ENCODE assay signal across 9 mouse cellular contexts in genomic region chr6:129517752-129518408, GRCm38 (mm10). TPM values are rescaled to one million over a fixed set of nuclear protein-coding genes. Genes with fewer than 3 reads are reported as not detected.
DNase-seq lines count a peak whose midpoint lies in the region; ATAC-seq lines count a peak whose summit lies in the region.
"Had no signal": no experiment of that assay in that cellular context is flagged by ENCODE, and none has a peak within 500 bp of the region (broad histone marks: within the 10 kb centered on the region; RNA-seq: fewer than 3 reads in every experiment).

No protein-coding gene starts in this region.

- no peak overlapping the region for H3K9ac ChIP-seq in embryonic facial prominence, embryonic 11.5 days (replicated peaks; ENCODE audit: low read length)
- no peak overlapping the region for H3K9ac ChIP-seq in hindbrain, embryonic 13.5 days
- no peak overlapping the region for H3K9ac ChIP-seq in liver, embryonic 12.5 days
- H3K9ac ChIP-seq in neural tube, embryonic 14.5 days (replicated peaks; ENCODE audit: low read depth, low read length) = no peak overlapping the region

- peak; percentile 60 for DNase-seq in embryonic facial prominence, embryonic 11.5 days (ENCODE audit: low spot score)
- DNase-seq in embryonic facial prominence, embryonic 10.5 days (ENCODE audit: low spot score) = no peak
- peak; percentile 24 for DNase-seq in urinary bladder, postnatal 14 days (ENCODE audit: low spot score)
- no peak for DNase-seq in urinary bladder, postnatal 25 days (ENCODE audit: low spot score)
- no peak for DNase-seq in gastrocnemius, adult 8-10 months (ENCODE audit: low spot score in 2 of 2)

- H3K27me3 ChIP-seq in embryonic facial prominence, embryonic 11.5 days (ENCODE audit: control insufficient read depth, insufficient read depth, low read length) = no peaks in the 10 kb centered on the region
- no peaks in the 10 kb centered on the region for H3K27me3 ChIP-seq in embryonic facial prominence, embryonic 10.5 days (replicated peaks; ENCODE audit: low read depth, poor library complexity, severe bottlenecking)
- no peaks in the 10 kb centered on the region for H3K27me3 ChIP-seq in hindbrain, embryonic 13.5 days
- H3K27me3 ChIP-seq in liver, embryonic 12.5 days (replicated peaks) = no peaks in the 10 kb centered on the region
- no peaks in the 10 kb centered on the region for H3K27me3 ChIP-seq in neural tube, embryonic 14.5 days (ENCODE audit: control insufficient read depth, insufficient read depth, low read length)

- ATAC-seq in embryonic facial prominence, embryonic 11.5 days (replicated peaks; ENCODE audit: insufficient number of reproducible peaks, low FRiP score, low TSS enrichment, low read depth) = peak; percentile 82
- ATAC-seq in hindbrain, embryonic 13.5 days (ENCODE audit: low FRiP score) = peak; percentile 88
- peak; percentile 68; the same call in 1 of the 2 replicates for ATAC-seq in liver, embryonic 12.5 days
- ATAC-seq in neural tube, embryonic 14.5 days (ENCODE audit: low read depth) = peak; percentile 95

- no peaks in the 10 kb centered on the region for H3K36me3 ChIP-seq in embryonic facial prominence, embryonic 11.5 days (replicated peaks; ENCODE audit: control insufficient read depth, insufficient read depth, low read depth, low read length)
- no peaks in the 10 kb centered on the region for H3K36me3 ChIP-seq in embryonic facial prominence, embryonic 10.5 days (replicated peaks)
- no peaks in the 10 kb centered on the region for H3K36me3 ChIP-seq in hindbrain, embryonic 13.5 days
- H3K36me3 ChIP-seq in liver, embryonic 12.5 days = no peaks in the 10 kb centered on the region
- H3K36me3 ChIP-seq in neural tube, embryonic 14.5 days (ENCODE audit: control insufficient read depth, insufficient read depth, low read length) = no peaks in the 10 kb centered on the region

- no peak overlapping the region for H3K4me3 ChIP-seq in embryonic facial prominence, embryonic 11.5 days (ENCODE audit: low read depth, low read length)
- no peak overlapping the region for H3K4me3 ChIP-seq in embryonic facial prominence, embryonic 10.5 days
- no peak overlapping the region for H3K4me3 ChIP-seq in hindbrain, embryonic 13.5 days
- no peak overlapping the region for H3K4me3 ChIP-seq in liver, embryonic 12.5 days
- no peak overlapping the region for H3K4me3 ChIP-seq in neural tube, embryonic 14.5 days (ENCODE audit: low read depth, low read length)

- H3K27ac ChIP-seq in embryonic facial prominence, embryonic 11.5 days (replicated peaks; ENCODE audit: low read depth, low read length) = no peak overlapping the region
- no peak overlapping the region for H3K27ac ChIP-seq in embryonic facial prominence, embryonic 10.5 days (replicated peaks)
- no peak overlapping the region for H3K27ac ChIP-seq in hindbrain, embryonic 13.5 days
- no peak overlapping the region for H3K27ac ChIP-seq in liver, embryonic 12.5 days
- no peak overlapping the region for H3K27ac ChIP-seq in neural tube, embryonic 14.5 days (ENCODE audit: low read depth, low read length)

- H3K4me1 ChIP-seq in embryonic facial prominence, embryonic 11.5 days (ENCODE audit: control insufficient read depth, insufficient read depth, low read length) = no peaks in the 10 kb centered on the region
- no peaks in the 10 kb centered on the region for H3K4me1 ChIP-seq in embryonic facial prominence, embryonic 10.5 days
- H3K4me1 ChIP-seq in hindbrain, embryonic 13.5 days (replicated peaks) = no peaks in the 10 kb centered on the region
- H3K4me1 ChIP-seq in liver, embryonic 12.5 days = no peaks in the 10 kb centered on the region
- no peaks in the 10 kb centered on the region for H3K4me1 ChIP-seq in neural tube, embryonic 14.5 days (ENCODE audit: control insufficient read depth, insufficient read depth, low read length)

- no peak overlapping the region for H3K4me2 ChIP-seq in embryonic facial prominence, embryonic 11.5 days (ENCODE audit: low read depth, low read length)
- H3K4me2 ChIP-seq in hindbrain, embryonic 13.5 days = no peak overlapping the region
- no peak overlapping the region for H3K4me2 ChIP-seq in liver, embryonic 12.5 days
- H3K4me2 ChIP-seq in neural tube, embryonic 14.5 days (ENCODE audit: low read depth, low read length) = no peak overlapping the region

- no peaks in the 10 kb centered on the region for H3K9me3 ChIP-seq in embryonic facial prominence, embryonic 11.5 days (replicated peaks; ENCODE audit: control insufficient read depth, low read length)
- no peaks in the 10 kb centered on the region for H3K9me3 ChIP-seq in embryonic facial prominence, embryonic 10.5 days
- H3K9me3 ChIP-seq in hindbrain, embryonic 13.5 days = no peaks in the 10 kb centered on the region
- no peaks in the 10 kb centered on the region for H3K9me3 ChIP-seq in liver, embryonic 12.5 days (replicated peaks)
- no peaks in the 10 kb centered on the region for H3K9me3 ChIP-seq in neural tube, embryonic 14.5 days (ENCODE audit: control insufficient read depth, low read length)

- WGBS in embryonic facial prominence, embryonic 11.5 days = 52% methylated on average over 2 of the region's 2 CpGs
- 50% methylated on average over 2 of the region's 2 CpGs for WGBS in embryonic facial prominence, embryonic 10.5 days
- WGBS in hindbrain, embryonic 13.5 days = 50% methylated on average over 2 of the region's 2 CpGs
- 40% methylated on average over 2 of the region's 2 CpGs for WGBS in liver, embryonic 12.5 days (ENCODE audit: insufficient replicate concordance)
- 53% methylated on average over 2 of the region's 2 CpGs for WGBS in neural tube, embryonic 14.5 days

RNA-seq across cellular contexts. Expression of gene Tmem52b, which starts 5.5 kb away (rescaled TPM):
- not detected in 2 replicates for polyA plus RNA-seq in embryonic facial prominence, embryonic 11.5 days (2014; fragmentation: Nextera tagmentation; extraction: Ambion mirVana)
- not detected in 2 replicates for polyA plus RNA-seq in embryonic facial prominence, embryonic 10.5 days (2016; fragmentation: Nextera tagmentation; extraction: Ambion mirVana)
- not detected in 2 replicates for polyA plus RNA-seq in hindbrain, embryonic 13.5 days (2015; fragmentation: Nextera tagmentation; extraction: Ambion mirVana)
- polyA plus RNA-seq in liver, embryonic 12.5 days (2016; fragmentation: Nextera tagmentation; extraction: Ambion mirVana) = not detected in 2 replicates
- polyA plus RNA-seq in neural tube, embryonic 14.5 days (2014; fragmentation: Nextera tagmentation; extraction: Ambion mirVana) = 0.33 TPM in 1 of 2 replicates, not detected in the other
- not detected for total RNA-seq in gastrocnemius, adult 8-10 months (2022)
- total RNA-seq: heart, postnatal 14 days had no signal

RNA-seq across cellular contexts. Expression of gene Olr1, which starts 10.9 kb away (rescaled TPM):
- polyA plus RNA-seq in embryonic facial prominence, embryonic 11.5 days (2014; fragmentation: Nextera tagmentation; extraction: Ambion mirVana) = 0.36 TPM in 1 of 2 replicates, not detected in the other
- polyA plus RNA-seq in embryonic facial prominence, embryonic 10.5 days (2016; fragmentation: Nextera tagmentation; extraction: Ambion mirVana) = 0.06 TPM in 1 of 2 replicates, not detected in the other
- not detected in 2 replicates for polyA plus RNA-seq in hindbrain, embryonic 13.5 days (2015; fragmentation: Nextera tagmentation; extraction: Ambion mirVana)
- polyA plus RNA-seq in liver, embryonic 12.5 days (2016; fragmentation: Nextera tagmentation; extraction: Ambion mirVana) = 0.74 and 0.83 TPM in 2 replicates
- not detected in 2 replicates for polyA plus RNA-seq in neural tube, embryonic 14.5 days (2014; fragmentation: Nextera tagmentation; extraction: Ambion mirVana)
- total RNA-seq in gastrocnemius, adult 8-10 months (2022) = under 1 TPM in 1 of 4 experiments, not detected in 3; 0.48 TPM

RNA-seq across cellular contexts. Expression of gene Gabarapl1, which starts 15.1 kb away (rescaled TPM):
- 17.5 and 19.4 TPM in 2 replicates for polyA plus RNA-seq in embryonic facial prominence, embryonic 11.5 days (2014; fragmentation: Nextera tagmentation; extraction: Ambion mirVana)
- polyA plus RNA-seq in embryonic facial prominence, embryonic 10.5 days (2016; fragmentation: Nextera tagmentation; extraction: Ambion mirVana) = 44.9 and 46.5 TPM in 2 replicates
- 175 and 180 TPM in 2 replicates for polyA plus RNA-seq in hindbrain, embryonic 13.5 days (2015; fragmentation: Nextera tagmentation; extraction: Ambion mirVana)
- 37.8 and 38.0 TPM in 2 replicates for polyA plus RNA-seq in liver, embryonic 12.5 days (2016; fragmentation: Nextera tagmentation; extraction: Ambion mirVana)
- polyA plus RNA-seq in neural tube, embryonic 14.5 days (2014; fragmentation: Nextera tagmentation; extraction: Ambion mirVana) = 60.2 and 60.6 TPM in 2 replicates
- total RNA-seq in gastrocnemius, adult 8-10 months (2022) = 10 to 100 TPM; 69.2 to 94.1 (median 86.7) TPM

RNA-seq across cellular contexts. Expression of gene Klre1, which starts 59.8 kb away (rescaled TPM):
- polyA plus RNA-seq in embryonic facial prominence, embryonic 11.5 days (2014; fragmentation: Nextera tagmentation; extraction: Ambion mirVana) = not detected in 2 replicates
- not detected in 2 replicates for polyA plus RNA-seq in embryonic facial prominence, embryonic 10.5 days (2016; fragmentation: Nextera tagmentation; extraction: Ambion mirVana)
- polyA plus RNA-seq in hindbrain, embryonic 13.5 days (2015; fragmentation: Nextera tagmentation; extraction: Ambion mirVana) = 0.10 TPM in 1 of 2 replicates, not detected in the other
- polyA plus RNA-seq in liver, embryonic 12.5 days (2016; fragmentation: Nextera tagmentation; extraction: Ambion mirVana) = not detected in 2 replicates
- not detected in 2 replicates for polyA plus RNA-seq in neural tube, embryonic 14.5 days (2014; fragmentation: Nextera tagmentation; extraction: Ambion mirVana)
- not detected for total RNA-seq in gastrocnemius, adult 8-10 months (2022)
- total RNA-seq: heart, postnatal 14 days had no signal

Comparison
In these comparisons a context has a peak if more than half of its experiments do, and no peak if none do; other contexts are left out.
1. DNase-seq: peak in embryonic facial prominence, embryonic 11.5 days (single experiment) and urinary bladder, postnatal 14 days (single experiment); none in embryonic facial prominence, embryonic 10.5 days (single experiment), urinary bladder, postnatal 25 days (single experiment) and gastrocnemius, adult 8-10 months (0 of 2).
2. Peak in every context shown above with its lines, with median percentiles within 50 percentile points of each other: ATAC-seq.